Mouse (Mus musculus): Measurements from ENCODE around the gene Adgrl3.

DNA sequence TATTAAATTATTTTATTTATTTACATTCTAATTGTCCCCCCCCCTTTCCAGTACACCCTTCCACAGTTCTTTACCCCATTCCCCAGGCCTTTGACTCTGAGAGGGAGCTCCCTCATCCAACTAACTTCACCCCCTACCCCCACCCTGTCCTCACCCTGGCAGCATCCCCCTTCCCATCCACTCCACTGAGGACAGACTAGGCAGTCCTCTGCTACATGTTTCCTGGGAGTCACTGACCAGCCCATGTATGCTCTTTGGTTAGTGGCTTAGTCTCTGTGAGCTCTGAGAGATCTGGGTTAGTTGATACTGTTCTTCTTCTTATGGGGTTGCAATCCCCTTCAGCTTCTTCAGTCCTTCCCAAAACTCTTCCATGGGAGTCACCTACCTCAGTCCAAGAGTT is 180.4 kb downstream of the Adgrl3 start:
- TF ChIP-seq POLR2A (IDR thresholded peaks at IDR 0.05; ENCODE audit: insufficient read length, low read depth) = no peak
- no peak for TF ChIP-seq USF1 (IDR thresholded peaks at IDR 0.05; ENCODE audit: low read depth)
- no peak for TF ChIP-seq MAX (IDR thresholded peaks at IDR 0.05; ENCODE audit: low read depth)
- no peak for TF ChIP-seq SRF (IDR thresholded peaks at IDR 0.05; ENCODE audit: control insufficient read depth, insufficient read length, low read depth)
- TF ChIP-seq TCF12 (IDR thresholded peaks at IDR 0.05; ENCODE audit: insufficient read depth, poor library complexity, severe bottlenecking) = no peak
- no peak for TF ChIP-seq E2F4 (IDR thresholded peaks at IDR 0.05; ENCODE audit: insufficient read depth)
- no peak for TF ChIP-seq CEBPB (IDR thresholded peaks at IDR 0.05; ENCODE audit: insufficient read depth, poor library complexity, severe bottlenecking)
- TF ChIP-seq REST (IDR thresholded peaks at IDR 0.05; ENCODE audit: insufficient read depth, insufficient read length) = no peak
- no peak for TF ChIP-seq TCF3 (IDR thresholded peaks at IDR 0.05; ENCODE audit: insufficient read length, low read depth)
- no peak for TF ChIP-seq MYOG (IDR thresholded peaks at IDR 0.05; ENCODE audit: control insufficient read depth in 1 of 3, insufficient read depth in 1 of 3, insufficient read length in 2 of 3, low read depth in 2 of 3)
- no peak for TF ChIP-seq MYOD1 (IDR thresholded peaks at IDR 0.05; ENCODE audit: control insufficient read depth in 1 of 3, insufficient read length in 2 of 3, low read depth in 2 of 3)
